Mouse (Mus musculus): ENCODE results near the gene Nsun3.

The Nsun3 gene

DNA sequence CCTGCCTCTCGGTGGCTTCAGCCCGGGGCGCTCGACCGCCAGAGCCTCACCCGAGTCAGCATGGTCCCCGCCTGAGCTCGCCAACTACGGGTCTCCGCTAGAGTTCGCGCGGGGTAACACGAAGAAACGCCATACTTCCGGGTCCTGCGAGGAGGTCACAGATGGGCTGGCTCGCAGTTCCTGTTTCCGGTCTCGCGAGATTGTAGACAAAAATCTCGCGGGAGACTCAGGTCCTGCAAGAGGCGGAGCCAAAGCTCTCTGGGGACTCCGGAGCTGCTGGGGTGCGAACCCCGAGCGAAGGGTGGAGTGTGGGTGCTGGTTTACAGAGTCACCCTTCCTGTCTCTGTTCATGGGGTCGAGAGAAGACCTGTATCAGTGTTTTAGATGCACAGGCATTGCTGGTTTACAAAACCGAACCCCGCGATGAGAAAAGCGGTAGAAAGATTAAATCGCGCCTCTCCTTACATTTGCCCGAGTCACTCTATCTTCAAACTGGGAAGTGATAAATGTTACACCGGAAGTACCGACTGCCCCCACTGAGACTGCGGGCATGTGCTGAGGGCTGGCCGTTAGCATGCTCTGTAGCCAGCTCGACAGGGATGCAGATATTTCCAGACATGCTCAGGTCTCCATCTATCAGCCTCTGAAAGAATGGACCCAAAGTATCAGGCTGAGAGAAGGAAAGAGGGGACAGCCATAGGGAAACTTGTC is at the start of gene Nsun3:
TSS of gene Nsun3 (minus strand) at position 198 of the 711 bp plus-strand sequence.
- peak; percentile 99 for DNase-seq (ENCODE audit: low read depth)

DNA sequence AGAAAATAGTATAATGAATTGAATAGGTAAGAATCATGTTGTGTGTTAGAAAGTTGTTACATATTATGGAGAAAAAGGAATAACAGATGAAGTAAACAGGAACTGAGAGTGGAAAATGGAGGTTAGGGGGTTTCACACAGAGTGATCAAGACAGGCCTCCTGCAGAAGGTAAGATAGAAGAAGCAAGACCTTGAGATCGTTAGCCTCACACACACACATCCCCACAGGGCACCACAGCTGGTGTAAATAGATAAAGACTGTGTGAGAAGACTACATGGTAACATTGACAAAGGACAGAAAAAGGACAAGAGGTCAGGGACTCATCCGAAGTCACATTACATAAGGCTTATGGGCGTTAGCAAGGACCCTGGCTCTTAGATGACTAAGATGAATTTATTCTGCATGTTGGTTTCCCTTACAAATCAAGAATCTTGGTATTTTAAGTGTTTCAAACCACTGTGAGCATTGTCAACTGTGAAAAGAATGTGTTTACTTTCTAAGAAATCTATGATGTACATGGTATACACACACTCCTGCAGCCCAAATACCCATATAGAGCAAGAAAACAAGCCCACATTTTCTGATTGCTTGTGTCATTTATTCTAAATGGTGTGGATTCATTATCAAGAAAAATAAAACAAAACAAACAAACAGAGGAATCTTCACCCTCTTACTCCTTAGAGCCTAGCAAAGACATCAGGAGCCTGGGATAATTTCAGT is 47.6 kb upstream of the Nsun3 start:
- DNase-seq (ENCODE audit: low read depth) = peak; percentile 25

DNA sequence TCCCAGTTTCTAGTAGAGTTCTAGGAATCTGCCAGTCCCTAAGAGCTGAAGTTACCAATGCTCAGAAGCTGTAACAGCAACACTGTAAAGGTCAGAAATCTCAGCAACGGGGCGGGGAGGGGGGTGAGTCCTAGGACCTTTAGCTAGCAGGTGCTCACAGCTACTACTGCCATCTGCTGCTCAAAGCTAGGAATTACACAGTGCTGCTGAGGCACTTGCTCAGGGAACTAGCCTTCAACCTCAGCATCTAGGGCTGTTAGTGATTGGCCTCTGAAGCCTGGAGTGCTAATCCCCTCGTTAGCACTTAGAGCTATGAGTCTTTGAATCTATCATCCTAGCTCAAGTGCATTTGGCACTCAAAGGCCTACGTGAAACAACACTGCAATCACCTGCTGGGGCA is 45.9 kb upstream of the Nsun3 start:
- peak; percentile 74 for DNase-seq (ENCODE audit: low read depth)

GRCm38 (mm10) chr16:62832027-62832426 is 45.4 kb upstream of the Nsun3 start:
- no peak for DNase-seq (ENCODE audit: low read depth)

DNA sequence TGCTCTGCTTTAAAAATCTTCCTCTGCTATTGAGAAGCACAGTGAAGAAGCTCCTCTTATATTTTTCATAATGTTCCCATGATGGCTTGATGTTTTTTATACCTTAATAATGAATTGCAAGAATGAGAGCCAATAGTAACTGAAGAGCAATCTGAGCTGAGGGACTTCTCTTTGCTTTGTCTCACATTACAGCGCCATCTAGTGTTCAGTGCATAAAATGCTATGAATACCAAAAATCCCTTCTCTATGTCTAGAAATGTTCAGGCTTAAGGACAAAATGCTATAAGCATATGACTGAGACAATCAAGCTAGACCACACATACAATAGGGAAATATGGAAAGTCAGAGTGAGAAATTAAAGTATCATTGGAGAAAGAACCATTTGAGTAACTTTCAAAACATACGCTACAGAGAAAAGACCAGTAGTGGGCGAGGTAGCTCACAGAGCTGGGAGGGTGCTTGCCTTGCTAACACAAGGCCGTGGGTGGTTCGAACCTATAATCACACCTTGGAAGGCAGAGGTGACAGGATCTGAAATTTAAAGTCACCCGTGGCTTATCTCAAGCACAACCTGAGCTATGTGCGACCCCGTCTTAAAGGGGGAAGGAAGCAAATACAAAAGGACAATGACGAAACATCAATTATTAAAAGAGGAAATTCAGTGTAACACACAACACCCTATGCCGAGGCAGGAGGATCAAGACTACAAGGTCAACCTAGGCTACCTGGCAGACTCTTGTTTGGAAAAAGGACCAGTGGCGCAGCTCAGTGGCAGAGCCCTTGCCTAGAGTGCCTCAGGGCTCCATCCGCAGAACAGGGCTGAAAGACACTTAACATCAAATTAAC is 39.8 kb upstream of the Nsun3 start:
- DNase-seq (ENCODE audit: low read depth) = peak; percentile 73

DNA sequence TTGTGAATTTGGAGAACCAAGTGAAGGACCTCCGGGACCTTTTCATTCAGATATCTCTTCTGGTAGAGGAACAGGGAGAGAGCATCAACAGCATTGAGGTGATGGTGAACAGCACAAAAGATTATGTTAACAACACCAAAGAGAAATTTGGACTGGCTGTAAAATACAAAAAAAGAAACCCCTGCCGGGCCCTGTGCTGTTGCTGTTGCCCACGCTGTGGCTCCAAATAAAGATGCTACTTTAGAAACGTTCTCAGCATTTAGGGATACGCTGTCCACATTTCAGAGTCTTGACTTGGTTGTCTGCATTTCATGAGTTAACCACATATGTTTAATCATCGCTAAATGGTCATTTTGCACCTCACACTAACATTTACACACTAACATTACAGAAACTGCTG is 35.9 kb upstream of the Nsun3 start:
- DNase-seq (ENCODE audit: low read depth) = no peak

DNA sequence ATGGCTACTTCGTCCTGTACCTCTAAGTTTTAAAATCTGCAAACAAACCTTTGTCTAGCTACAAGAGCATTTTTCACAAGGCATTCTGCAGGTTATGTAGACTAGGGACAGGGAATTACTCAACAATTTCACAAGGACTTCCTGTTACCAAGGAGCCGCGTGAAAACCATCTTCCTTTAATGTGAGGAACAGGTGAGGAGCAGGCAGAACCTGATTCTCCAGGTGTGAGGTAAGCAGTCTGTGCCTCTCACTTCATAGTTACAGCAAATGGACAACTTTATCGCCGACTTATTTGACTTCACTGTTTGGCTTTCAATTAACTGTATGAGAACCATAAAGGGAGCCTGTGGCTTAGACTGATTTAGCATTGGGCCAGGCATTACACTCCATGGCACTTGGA is 27.9 kb upstream of the Nsun3 start, which contains the start of gene Stx19:
TSS of gene Stx19 (plus strand) at position 186 of the 400 bp plus-strand sequence.
- DNase-seq (ENCODE audit: low read depth) = no peak

DNA sequence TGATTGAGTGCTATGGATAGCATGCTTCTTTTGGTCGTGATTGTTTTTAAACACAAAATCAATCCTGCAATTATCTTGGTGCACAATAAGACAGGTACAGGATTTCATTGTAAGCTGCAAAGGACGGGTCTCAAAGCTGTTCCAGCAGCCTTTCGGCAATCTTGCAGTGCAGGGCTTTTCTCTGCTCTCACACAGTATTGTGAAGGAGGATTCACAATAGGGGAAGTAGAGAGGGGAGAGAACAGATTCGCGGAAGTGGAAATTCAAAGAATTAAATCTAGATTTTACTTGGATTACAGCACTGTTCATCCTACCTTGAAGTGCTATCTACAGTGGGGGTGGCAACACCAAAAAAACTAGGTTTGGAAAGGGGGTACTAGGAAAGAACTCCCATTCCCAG is 27.2 kb upstream of the Nsun3 start:
- DNase-seq (ENCODE audit: low read depth) = no peak

GRCm38 (mm10) chr16:62810855-62811254 is 24.2 kb upstream of the Nsun3 start:
- no peak for DNase-seq (ENCODE audit: low read depth)

DNA sequence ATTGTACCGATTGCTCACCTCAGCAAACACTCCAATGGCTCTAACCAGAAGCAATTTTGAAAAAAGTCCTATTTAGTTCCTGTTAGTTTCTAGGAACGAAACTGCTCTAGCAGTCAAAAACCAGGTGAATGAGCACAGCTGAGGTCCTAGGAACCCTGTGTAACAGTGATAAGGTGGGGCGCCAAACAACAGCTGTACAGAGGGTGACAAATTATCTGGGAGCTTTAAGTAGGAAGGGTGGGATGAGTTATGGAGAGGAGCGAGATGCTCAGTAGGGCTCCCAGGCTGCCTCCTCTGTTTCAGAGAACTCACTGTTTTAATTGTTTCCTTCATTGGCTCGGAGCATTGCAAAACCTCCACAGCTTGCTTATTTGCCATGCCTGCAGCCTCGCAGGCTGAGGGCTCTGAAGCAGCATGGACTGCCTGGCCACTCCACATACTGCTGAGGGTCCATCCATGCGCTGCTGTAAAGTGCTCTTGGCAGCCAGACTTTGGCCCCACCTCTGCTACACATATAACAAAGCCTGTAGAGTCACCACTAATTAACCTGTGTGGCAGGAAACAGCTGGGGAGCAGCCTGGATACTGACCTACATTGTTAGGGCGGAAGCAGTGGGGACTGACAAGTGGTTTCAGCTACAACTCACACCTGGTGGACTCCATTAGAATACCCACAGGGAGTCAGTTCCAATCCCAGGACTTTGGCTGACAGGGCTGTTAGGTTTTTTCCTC is 20.8 kb upstream of the Nsun3 start:
- DNase-seq (ENCODE audit: low read depth) = no peak

GRCm38 (mm10) chr16:62804621-62805020 is 18.0 kb upstream of the Nsun3 start:
- no peak for DNase-seq (ENCODE audit: low read depth)

GRCm38 (mm10) chr16:62799839-62800238 is 13.2 kb upstream of the Nsun3 start:
- DNase-seq (ENCODE audit: low read depth) = no peak

DNA sequence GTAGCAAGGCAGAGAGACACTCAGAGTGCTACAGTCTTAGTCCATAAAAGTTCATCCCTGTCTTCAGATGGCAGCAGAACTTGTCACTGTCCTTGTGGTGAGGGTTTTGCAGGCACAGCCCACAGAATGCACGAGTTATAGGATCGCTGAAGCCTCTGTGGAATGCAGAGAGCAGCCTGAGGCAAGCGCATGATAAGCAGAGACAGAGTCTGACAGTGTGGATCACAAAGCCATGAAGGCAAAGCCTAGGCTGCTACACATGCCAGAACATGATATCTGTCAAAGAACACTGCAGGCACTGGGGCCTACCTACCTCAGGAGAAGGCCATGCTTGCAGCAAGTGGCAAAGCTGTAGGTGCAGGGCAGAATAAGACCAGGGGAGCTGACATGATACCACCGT is 12.8 kb upstream of the Nsun3 start:
- no peak for DNase-seq (ENCODE audit: low read depth)

DNA sequence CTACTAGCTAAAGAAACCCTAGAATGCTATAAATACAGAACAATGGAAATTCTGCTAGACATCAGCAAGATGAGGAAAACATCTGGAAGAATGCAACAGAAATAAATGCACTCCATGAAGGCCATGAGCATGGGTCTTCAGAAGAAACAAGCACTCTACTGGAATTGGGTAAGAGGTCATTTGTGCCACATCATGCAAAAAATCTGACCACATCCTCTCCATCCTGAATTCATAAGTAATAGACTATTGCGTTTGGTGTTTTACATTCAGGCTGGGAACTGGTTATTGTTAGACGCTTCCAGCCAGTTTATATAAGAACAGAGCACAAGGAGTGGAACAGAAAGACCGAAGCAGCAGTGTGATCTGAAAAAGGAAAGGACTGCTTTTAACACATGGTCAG is 12.2 kb upstream of the Nsun3 start:
- DNase-seq (ENCODE audit: low read depth) = no peak

- DNase-seq (ENCODE audit: low read depth) = no peak
Observed at GRCm38 (mm10) chr16:62796608-62797007, 10.0 kb upstream of the Nsun3 start.

DNA sequence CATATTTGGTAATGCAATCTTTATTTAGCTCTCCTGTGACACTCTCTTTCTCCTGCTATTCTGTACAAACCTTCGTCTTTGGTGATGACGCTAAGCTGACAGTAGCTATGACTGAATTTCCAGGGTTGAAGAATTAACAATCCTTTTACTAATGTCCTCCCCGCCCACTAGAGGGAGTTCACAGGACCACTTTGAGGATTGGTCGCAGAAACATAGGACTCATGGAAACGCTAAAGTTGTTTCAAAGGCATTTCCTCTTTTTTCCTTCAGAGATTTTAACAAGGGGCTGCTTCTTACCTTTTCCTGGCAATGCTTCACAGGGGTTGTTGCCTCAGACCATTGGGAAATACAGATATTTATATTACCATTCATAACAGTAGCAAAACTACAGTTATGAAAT is 4.4 kb downstream of the Nsun3 start:
- peak; percentile 53 for DNase-seq (ENCODE audit: low read depth)

- no peak for DNase-seq (ENCODE audit: low read depth)
Observed at GRCm38 (mm10) chr16:62778282-62778681, 8.3 kb downstream of the Nsun3 start.

GRCm38 (mm10) chr16:62776034-62776433 is 10.6 kb downstream of the Nsun3 start:
- DNase-seq (ENCODE audit: low read depth) = no peak

DNA sequence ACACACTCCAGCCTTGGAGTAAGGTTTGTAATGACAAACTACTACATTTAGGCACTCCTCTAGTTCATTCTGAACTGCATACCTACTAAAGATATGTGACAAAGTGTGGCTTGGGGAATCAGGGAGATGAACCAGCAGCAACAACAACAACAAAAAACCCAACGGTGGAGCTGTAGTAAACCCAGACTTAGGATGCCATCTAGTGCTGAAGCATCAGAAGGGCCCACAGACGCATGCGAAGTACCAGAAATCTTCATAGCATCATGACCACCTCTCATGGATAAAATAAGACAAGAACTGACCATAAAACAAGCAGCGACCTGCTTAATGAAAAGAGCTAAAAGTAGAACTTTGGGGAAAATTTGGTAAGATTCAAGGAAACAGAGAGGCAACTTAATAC is 13.2 kb downstream of the Nsun3 start:
- no peak for DNase-seq (ENCODE audit: low read depth)

DNA sequence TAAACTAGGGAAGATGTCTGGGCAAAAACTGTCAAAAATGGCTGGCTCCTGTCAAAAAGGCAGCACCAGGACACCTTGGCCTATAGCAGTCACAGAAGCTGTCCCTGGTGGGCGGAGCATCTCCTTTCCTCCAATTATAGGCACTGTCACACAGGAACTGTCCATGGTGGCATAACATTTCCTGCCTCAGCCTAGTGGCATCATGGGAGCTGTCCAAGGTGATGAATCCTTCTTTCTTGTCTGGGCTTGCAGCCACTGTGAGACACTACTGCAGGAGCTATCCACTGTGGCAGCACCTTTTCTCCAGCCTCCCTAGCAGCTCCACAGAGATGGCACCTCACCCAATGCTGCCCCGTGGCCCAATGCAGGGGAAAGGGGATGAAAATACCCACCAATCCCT is 28.3 kb downstream of the Nsun3 start:
- peak; percentile 81 for DNase-seq (ENCODE audit: low read depth)

DNA sequence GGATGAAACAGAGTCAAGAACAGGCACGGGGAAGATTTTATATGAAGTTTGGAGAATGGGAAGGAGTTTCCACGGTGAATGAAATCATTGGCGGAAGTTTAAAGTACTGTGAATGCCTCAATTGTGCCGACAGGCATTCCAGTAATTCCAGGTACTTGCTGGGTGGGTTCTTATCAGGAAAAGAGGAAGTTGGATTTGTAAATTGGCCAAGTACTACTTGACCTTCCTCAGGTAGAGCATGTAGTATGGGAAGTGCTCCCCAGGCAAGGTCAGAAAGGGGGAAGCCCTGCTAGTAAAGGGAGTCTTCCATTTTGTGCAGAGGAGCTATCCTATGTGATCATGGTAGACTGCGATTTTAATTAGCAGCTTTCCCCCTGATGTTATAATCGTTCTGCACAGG is 31.3 kb downstream of the Nsun3 start:
- DNase-seq (ENCODE audit: low read depth) = no peak

GRCm38 (mm10) chr16:62753597-62753996 is 33.0 kb downstream of the Nsun3 start:
- no peak for DNase-seq (ENCODE audit: low read depth)

All from induced T-regulatory cell, adult 2 months (primary cell).